Mouse (Mus musculus) heart, postnatal 4 days (tissue): ENCODE measurements around the gene Rnf213. TPM values are rescaled to one million over a fixed set of nuclear protein-coding genes. Genes with fewer than 3 reads are reported as not detected.

ENCODE experiments used
- DNase-seq: peaks from one replicate; pipeline ENCODE4 v3.0.0; 2021
- microRNA-seq, 2 experiments: library from miRNA; unstranded; fragments of <30 nt; microRNA quantifications; one replicate each; pipeline ENCODE4 v1.2.0; 2021 to 2022
- total RNA-seq, 2 experiments: library from RNA; stranded (reverse); gene quantifications; 2 replicates each; pipeline ENCODE4 v1.2.3; 2021

The Rnf213 gene
- total RNA-seq, 2 experiments from 2014 or later: 17.2 to 19.7 TPM

DNA sequence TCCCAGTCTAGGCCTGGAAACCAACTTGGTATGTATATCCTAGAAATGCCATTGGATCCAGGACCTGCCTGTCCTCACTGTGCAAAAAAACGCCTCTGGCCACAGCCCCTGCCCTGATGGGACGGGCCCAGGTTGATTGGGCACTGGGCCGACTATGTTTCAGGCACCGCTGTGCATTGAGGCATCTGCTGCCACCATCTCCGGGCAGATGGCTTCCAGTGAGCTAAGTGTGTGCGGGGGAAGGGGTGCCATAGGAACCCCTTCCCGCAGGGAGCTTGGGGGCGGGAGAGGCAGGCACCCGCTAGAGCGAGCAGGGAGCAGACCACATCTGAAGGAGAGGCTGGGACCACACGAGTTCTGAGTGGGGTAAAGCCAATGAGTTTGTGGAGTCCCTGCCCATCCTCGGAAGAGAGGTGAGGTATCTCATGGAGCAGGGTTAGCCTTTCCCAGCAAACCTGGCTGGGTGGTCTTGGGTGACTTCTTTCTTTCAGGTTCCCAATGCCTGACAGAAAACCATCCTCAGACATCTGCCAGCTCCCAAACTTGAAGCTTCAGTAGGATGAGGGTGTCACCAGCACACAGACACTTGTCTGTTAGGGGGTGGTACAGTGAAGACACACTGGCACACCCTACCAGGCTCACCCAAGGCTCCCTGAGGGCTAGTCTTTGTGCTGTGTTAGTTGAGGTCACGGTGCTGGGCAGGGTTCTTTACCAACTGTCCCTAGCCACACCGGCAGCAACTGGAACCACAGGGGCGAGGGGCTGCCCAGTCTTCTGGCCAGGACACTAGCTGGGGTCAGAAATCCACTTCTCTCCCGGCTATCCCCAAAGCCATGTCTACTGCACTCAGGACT, 123.2 kb downstream of the Rnf213 start:
- DNase-seq: no peak

DNA sequence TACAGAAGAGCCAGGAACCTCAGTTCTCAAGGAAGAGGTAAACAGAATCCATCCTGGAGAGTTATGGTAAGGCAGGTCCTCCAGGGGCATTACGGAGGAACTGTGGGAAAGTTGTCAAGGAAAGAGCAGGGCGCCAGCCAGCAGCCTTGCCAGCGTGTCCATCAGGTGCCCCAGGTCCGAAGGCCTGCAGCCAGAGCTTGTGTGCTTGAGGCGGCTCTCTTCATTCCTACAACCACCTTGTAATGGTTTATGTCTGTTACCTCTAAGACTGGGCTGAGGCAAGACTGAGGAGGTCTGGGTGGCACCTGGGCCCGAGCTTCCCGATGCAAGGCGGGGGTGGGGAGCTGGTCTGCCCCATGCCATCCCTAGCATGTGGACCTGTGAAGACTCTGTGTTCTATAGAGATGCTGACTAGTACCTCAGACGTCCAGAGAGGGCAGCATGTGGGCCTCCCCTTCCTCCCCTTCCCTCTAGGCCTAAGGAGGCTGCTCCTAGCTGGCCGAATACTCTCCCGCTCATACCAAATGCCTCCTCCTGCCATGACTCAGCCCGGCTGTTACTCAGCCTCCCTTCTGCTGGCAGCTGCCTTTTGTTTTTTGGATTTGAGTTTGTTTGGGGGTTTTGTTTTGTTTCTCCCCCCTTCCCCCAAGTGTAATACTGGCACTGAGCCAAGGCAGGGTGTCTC, 123.9 kb downstream of the Rnf213 start:
- DNase-seq: peak; percentile 37

DNA sequence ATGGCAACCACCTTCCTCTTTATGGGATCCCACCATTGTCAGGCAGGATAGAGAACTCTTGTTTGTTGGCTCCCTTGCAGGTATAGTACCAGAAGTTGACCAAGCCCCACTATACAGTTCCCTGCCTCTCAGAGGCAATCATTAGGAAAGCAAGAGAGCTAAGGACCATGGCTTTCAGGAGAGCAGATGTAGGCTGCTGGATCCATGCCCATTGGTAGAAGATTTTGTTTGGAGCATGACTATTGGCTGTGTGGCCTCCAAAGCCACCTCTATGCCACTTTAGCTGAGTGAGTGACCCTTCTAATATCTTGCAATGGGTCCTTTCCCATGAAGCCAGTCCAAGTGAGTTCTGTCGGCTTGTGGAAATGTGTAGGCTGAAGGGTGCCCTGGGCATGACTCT, 126.5 kb downstream of the Rnf213 start:
- DNase-seq: no peak

DNA sequence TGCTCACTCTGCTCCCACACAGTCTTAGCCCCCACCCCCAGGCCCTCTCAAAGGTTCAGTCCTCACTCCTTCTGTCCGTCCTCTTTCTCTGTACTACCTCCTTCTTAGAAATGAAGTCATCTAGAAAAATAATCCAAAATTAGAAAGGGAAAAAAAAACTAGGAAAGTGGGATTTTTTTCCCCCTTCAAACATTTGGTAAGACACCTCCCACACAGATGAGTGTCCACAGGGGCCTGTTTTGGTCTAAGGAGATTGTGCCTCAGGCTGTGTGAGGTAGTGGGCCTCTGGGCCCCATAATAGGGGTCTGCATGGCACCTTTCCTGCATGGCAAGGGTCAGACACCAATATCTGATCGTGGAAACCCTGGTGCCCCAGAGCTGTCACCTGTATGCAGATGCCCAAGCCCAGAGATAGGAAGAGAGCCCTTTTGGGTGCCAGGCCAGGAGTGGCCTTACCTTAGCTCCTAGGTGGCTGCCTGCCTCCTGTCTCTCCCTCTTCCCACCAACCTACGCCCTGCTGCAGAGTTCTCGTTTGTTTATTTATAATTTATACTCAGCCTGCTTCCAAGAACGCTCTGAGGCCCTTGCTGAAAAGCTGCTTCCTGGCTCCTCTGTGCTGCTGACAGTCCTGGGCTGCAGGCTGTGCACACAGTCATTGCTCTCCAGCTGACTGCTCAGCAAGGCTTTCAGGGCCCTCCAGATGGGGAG, 127.3 kb downstream of the Rnf213 start:
- DNase-seq: no peak

DNA sequence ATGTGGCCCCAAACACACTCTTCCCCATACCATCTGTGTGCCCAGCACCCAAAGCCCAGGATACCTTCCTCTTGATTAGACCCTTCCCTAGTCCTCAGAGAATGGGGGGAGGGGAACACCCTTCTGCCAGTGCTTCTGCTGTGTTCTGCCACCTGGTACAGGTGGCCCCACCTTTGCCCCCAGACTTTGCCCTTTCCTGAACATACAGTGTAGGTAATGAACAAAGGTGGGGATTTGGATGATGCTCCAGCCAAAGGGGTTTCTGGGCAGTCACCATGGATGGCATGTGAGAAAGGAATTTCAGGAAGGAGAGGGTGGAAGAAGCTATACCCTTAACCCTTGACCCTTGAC, 127.8 kb downstream of the Rnf213 start:
- no peak for DNase-seq

DNA sequence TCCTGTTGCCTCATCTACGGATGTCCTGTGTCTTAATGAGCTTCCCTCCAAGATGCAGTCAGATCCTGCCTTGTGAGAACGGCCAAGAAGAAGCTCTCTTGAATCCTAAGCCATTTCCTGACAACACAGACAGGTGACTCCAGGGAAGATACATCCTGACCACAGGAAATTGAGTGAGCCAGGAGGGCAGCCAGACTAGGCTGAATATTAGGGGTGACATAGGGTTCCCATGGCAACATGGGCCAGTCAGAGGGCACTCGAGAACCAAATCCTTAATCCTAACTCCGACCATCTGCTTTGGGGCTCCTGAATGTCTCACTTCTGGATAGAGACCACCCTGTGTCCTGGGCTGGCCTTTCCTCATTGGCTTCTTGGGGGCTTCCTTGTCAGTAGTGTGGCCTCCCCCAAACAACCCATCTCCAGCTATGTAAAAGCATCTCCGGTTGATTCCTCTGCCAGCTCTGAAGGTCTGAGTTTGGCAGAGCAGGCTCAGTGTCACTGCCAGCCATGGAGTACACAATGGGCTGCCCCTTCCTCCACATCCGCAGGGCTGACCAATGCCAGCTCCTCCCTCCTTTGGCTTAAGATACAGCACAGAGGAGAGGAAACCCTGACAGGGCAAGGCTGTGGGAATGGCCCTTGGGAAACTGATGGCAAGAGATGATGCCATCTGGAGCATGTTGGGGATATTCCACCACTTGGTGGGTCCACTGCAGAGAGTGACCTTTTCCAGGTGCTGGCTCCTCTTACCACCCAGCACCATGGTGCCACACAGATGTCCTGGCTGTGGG, 129.2 kb downstream of the Rnf213 start:
- no peak for DNase-seq

DNA sequence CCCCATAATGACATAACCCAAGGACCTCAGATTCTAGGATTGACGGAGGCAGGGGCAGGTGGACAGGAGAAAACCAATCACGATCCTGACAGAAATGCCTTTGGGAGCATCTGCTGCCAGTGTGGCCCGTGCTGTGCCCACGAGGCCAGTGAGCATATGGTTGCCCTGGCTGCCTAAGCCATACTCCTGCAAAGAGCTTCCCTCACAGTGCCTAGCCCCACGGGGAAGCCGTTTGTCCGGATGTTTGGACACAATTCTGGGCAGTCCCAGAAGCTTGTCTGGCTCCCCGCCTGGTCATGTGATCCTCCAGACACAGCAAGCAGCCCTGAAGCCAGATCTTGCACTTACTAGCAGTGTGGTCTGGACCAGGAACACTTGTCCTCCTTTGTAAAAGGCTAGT, 129.9 kb downstream of the Rnf213 start:
- peak; percentile 34 for DNase-seq

DNA sequence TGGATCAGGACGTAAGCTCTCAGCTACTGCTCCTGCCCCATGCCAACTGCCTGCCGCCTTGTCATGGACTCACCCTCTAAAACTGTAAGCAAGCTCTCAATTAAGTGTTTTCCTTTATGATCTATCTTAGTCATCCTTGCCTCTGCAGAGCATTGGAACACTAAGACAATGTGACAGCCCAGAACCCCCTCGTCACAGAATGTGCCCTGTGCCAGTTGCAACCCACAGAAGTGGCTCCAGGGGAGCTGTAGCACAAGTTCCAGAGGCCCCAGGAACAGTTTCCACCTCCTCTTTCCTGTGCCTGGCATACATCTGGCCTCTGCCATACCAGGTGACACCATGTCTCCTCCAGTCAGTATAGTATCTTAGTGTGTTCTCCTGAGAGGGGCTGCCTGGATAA, 130.5 kb downstream of the Rnf213 start:
- DNase-seq: no peak

DNA sequence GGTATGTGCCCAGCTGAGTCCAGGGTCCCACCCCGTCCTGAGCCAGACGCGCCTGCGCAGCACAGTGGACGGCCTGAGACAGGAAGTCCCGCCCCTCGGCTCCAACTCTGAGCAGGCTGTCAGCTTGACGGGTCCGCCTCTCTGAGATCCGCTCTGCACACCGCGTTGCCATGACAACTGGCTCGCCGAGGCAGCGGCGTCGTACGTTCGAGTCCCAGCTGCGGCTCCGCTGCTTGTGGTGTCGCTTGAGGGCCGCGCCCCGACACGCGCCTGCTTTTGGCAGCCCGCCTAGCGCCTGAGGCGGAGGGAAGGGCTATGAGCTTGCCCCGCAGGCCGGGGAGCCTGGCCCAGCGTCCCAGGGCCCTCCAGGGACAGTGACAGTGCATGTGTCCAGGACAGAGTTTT, 131.6 kb downstream of the Rnf213 start:
- peak; percentile 90 for DNase-seq

DNA sequence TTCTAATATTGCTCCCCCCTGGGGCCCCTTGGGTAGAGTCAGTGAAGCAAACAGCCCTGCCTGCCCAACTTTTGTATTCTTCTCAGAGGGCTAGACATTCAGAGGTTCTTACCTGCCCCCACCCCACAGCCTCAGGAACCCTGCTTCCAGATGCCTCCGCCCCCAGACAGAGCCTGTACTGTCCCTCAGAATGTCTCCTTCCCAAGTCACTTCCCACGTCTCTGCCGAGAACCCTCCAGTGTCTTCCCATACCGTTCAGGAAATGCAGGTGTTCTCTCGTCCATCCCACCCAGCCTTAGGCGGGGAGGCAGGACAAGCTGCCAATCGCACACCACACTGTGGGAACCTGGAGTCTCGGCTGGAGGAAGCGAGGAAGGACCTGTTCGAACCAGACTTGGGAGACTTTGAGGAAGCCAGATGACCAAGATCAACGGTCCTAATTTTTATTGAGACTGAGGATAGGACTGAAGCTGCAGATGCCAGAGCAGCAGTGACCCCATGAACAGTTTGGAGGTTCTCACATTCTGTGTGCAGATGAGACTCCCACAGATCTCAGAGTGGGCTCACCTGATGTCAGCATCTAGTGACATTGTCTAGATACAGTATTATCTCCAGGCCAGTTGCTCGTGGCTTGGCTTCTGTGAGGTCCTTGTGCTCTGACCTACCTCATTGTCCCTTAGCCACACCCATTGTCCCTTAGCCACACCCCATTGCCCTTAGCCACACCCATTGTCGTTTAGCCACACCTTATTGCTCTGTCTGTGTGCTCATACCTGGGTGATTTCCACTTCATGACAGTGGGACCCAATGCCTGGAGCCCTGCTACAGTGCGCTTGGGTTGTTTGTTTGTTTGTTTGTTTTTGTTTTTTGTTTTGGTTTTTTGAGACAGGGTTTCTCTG, 133.4 kb downstream of the Rnf213 start:
- no peak for DNase-seq

DNA sequence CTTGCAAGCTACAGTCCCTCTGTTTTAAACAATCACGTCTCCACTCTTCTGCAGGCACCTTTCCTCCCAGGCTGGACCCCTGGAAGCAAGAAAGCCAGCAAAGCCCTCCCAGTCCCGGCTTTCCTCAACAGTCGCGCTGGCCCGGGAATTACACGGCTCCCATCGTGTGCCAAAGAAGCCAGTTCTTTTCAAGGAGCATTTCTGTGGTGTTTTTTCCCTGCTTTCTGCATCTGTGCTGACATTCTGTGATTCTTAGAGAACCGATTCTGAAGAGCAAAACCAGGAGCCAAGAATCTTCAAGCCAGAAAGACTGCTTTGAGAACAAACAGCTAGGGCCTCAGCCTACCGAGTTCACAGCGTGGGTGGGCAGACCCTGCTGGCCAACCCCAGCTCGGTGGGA, 136.0 kb downstream of the Rnf213 start:
- no peak for DNase-seq

DNA sequence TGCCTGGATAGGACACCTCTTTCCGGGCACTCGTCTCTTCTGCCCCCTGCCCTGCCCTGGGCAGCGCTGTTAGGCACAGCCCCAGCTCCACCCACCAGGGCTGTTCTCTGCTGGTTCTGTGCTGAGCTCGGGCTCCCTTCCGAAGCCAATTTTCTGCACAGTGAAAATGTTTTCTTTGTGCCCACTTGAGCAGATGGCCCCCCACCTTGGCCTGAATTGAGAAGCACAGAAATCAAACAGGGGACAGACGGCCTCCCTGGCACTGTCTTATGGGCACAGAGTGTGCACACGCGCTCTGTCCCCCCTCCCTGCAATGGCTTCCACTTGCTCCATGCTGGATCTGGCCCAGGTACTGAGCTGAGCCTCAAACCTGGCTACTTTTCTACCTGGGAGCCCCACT, 139.6 kb downstream of the Rnf213 start:
- no peak for DNase-seq

DNA sequence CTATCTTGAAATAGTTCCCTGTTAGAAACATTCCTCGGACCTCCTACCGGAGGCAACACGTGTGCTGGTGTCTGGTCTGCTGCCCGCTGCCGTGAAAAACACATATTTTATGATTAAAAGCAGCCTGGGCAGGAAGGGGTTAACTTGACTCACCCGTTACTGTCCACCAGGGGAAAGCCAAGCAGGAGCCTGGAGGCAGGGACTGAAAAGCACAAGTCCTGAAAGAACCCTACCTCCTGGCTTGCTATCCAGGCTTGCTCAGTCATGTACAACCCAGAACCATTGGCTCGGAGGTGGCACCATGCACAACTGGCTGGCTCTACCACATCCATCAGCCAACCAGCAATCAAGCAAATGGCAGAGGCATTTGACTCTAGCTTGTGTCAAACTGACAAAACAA, 140.8 kb downstream of the Rnf213 start:
- DNase-seq: no peak

Small RNA genes within 50 kb of the gene (microRNA-seq; reads per million reads assigned to microRNA genes)
- 0.61 to 1.7 reads per million in 2 experiments for gene Mir1932

Other genes with a start within 250 kb of the Rnf213 start
- gene Tbc1d16, start 164.6 kb upstream of the Rnf213 start, total RNA-seq: 10 to 100 TPM; 60.5 to 63.4 TPM
- 1 to 10 TPM in 1 of 2 experiments, under 1 TPM in 1; 0.27 to 1.4 TPM for gene Ccdc40, start 164.5 kb upstream of the Rnf213 start, total RNA-seq
- gene Gaa, start 125.2 kb upstream of the Rnf213 start, total RNA-seq: 10 to 100 TPM; 52.1 to 53.2 TPM
- gene Eif4a3, start 93.0 kb upstream of the Rnf213 start, total RNA-seq: 100 to 1,000 TPM; 141 to 154 TPM
- under 1 TPM; 0.16 to 0.21 TPM for gene Card14, start 85.3 kb upstream of the Rnf213 start, total RNA-seq
- gene Sgsh, start 37.6 kb upstream of the Rnf213 start, total RNA-seq: 1 to 10 TPM; 7.0 to 7.7 TPM
- gene Slc26a11, start 37.5 kb upstream of the Rnf213 start, total RNA-seq: 1 to 10 TPM; 3.0 to 3.9 TPM
- 10 to 100 TPM; 15.7 to 17.4 TPM for gene Endov, start 98.2 kb downstream of the Rnf213 start, total RNA-seq
- gene Nptx1, start 154.7 kb downstream of the Rnf213 start, total RNA-seq: under 1 TPM; 0.50 to 0.74 TPM
- 10 to 100 TPM; 44.2 to 45.6 TPM for gene Rptor, start 209.8 kb downstream of the Rnf213 start, total RNA-seq